Mouse (Mus musculus) adrenal gland, adult 8-10 months (tissue): ENCODE results near the gene Mamdc2. TPM values are rescaled to one million over a fixed set of nuclear protein-coding genes. Genes with fewer than 3 reads are reported as not detected.
"Not testable (repeated sequence)": the region's sequence is repeated elsewhere in the genome, so short reads cannot be mapped to it uniquely, and the experiment has no call there.

ENCODE experiments used
- DNase-seq: peaks from one replicate; pipeline ENCODE4 v3.0.0; 2022
- total RNA-seq, 4 experiments: library from RNA; stranded (reverse); gene quantifications; 2 replicates each; pipeline ENCODE4 v1.2.4; 2022

The Mamdc2 gene
- total RNA-seq = 1 to 10 TPM; 2.4 to 3.5 (median 3.0) TPM

DNA sequence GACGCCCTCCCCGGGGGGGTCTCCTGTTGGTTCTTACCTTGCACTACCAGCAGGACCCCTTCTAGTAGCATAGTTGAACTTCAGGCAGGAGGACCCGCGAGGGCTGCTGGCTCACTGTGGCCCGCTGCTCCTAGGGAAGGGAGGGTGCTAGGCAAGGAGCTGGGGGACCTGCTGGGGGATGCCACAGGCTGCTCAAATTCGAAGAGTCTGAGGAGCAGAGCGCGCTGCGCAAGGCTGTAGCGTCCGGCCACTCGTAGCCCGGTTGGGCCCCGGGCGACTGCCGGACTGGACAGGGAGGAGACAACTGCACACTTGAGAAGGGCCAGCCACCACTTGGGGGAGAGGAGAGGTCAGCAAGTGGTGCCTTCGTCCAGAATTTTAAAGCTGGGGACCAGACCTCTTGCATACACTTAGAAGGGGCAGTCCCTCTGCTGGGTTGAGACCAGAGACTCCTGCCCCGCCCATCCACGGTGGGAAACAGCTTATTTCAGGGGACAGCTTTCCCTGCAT lies at the start of gene Mamdc2:
Gene Mamdc2 (minus strand): TSS at position 455 of the 510 bp plus-strand sequence.
- peak; percentile 1 for DNase-seq

DNA sequence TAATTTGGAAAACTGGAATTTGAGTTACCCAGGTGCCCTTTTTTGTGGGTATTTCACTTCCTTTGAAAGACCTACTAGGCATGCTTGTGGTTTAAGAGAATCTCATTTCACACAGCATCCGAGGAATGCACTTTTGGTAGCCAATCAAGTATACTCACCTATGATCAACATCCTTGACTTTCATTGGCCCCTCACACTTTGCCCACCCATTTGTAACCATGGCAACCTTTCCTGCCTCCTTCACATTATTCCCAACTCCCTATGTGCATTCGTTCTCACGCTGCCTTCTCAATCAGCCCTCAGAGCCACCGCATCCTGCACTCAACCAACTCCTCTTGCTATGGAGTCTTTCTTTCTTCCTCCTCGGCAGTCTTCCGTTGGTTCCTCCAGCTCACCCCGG lies 49.8 kb upstream of the Mamdc2 start:
- DNase-seq = no peak

DNA sequence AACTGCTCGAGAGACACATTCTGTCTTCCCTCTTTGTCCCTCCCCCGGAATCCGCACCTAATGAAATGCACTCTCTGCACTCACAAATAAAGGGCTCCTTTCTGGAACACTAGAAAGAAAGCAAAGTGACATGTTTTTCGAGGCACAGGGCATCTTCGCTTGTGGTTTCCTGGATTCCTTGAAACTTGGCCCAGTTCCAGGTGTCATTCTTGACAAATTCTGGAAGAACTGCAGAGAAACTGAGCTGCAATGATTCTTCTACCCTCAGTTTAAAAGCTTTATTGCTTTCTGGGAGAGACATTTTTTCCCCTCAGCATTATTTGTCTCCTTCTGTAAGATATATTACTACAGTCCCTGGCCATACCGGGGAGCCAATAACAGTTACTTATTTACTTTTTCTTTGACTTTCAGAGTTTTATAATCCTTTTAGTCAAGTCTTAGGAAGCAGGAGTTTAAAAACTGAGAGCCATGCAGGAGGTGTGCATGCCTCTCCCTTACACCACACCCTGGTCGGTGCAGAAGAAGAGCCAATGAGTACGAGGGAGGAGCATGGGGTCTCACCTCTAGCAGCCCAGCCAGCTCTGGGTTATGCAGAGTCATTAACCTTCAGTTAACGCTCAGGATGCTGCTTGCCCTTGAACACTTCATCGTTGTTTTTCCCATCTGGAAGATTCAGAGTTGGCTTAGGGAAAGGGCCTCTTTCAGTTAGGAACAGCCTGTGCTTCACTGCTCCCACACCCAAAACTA lies 49.1 kb upstream of the Mamdc2 start:
- DNase-seq = no peak

GRCm38 (mm10) chr19:23496536-23496935 lies 48.3 kb upstream of the Mamdc2 start:
- DNase-seq = no peak

GRCm38 (mm10) chr19:23492663-23493062 lies 44.4 kb upstream of the Mamdc2 start:
- no peak for DNase-seq

- not testable (repeated sequence) for DNase-seq
These were observed 42.5 kb upstream of the Mamdc2 start for GRCm38 (mm10) chr19:23490703-23491102.

DNA sequence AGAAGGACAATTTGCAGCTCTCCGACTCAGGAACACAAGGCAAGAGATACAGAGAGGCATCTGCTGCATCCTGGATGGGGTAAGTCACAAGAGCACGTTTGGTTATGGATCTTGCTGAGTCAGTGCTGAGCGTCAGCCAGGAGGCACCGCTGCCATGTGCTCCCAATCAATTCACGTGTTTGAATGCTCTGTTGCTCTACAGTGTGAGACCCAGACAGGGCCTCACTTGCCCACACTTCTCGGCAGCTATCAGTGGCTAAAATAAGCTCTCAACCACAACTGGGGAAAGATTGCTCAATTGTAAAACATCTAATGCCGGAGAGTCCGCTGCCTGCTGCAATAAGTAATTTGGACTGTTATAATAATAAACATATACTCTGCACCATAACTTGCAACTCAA lies 41.5 kb upstream of the Mamdc2 start:
- no peak for DNase-seq

- no peak for DNase-seq
These were observed 39.2 kb upstream of the Mamdc2 start for GRCm38 (mm10) chr19:23487421-23487820.

- DNase-seq = no peak
These were observed 38.5 kb upstream of the Mamdc2 start for GRCm38 (mm10) chr19:23486631-23487270.

GRCm38 (mm10) chr19:23485940-23486600 lies 37.8 kb upstream of the Mamdc2 start:
- DNase-seq = no peak

DNA sequence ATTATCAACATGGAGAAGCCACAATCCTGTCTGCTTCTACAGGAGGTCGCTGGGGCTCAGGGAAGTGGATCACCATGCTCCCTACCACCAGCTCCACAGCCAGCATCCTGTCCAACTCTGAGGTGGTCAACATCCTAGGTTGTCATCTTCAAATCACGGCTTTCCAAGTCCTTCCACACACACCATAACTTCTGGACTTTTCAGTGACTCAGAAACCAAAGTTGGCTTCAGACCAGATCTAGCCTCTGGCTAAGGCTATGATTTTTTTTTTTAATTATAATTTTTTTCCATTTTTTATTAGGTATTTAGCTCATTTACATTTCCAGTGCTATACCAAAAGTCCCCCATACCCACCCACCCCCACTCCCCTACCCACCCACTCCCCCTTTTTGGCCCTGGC lies 34.3 kb upstream of the Mamdc2 start:
- DNase-seq = not testable (repeated sequence)

DNA sequence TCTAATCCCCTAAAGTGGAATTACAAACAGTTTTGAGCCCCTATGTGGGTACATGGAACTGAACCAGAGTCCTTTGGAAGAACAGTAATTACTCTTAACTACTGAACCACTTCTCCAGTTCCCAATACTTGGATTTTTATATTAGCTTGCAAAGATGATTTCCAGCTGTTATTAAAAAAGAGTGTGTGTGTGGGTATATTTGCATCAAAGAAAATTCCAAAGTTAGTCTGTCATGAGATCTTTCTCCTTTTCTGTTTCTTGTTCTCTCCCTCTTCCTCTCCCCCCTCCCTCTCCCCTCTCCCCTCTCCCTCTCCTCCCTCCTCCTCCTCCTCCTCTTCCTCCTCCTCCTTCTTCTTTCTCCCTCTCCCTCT lies 31.3 kb upstream of the Mamdc2 start:
- DNase-seq = no peak

GRCm38 (mm10) chr19:23478895-23479596 lies 30.8 kb upstream of the Mamdc2 start:
- DNase-seq = no peak

GRCm38 (mm10) chr19:23477826-23478225 lies 29.6 kb upstream of the Mamdc2 start:
- no peak for DNase-seq

DNA sequence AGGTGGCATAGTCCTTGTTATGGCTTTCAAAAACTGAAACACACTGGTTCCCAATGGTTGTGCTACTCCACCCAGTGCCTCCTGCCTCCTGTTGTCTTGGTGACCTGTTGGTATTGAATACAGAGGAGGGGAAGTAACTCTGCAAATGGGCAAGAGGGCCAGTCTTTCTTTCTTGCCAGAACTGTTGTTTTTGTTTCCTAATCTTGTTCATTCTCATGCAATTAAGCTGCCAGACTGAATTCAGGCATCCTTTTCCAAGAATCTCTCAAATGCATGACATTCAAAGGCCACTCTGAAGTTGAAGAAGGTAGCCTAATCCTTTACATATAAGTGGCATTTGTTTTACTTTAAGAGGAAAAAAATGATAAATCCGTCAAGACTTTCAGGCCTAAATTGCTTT lies 19.6 kb upstream of the Mamdc2 start:
- no peak for DNase-seq

DNA sequence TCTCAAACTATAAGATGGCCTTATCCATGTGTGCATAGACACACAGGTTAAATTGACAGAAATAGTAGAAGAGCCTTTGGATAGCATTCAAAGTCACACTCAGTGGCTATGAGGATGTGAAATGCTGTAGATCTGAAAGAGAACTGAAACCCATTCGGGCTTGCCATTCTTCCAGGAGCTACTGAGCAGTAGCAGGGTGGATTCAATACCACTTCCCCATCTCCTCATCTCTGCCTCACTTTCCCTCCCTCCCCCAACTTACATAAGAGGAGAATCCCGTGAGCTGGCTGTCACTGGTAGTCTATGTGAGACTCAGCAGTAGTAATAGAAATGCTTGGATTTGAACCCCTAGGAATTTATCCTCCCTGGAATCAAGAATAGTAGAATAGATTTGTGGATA lies 18.8 kb upstream of the Mamdc2 start:
- no peak for DNase-seq

GRCm38 (mm10) chr19:23457492-23457891 lies 9.2 kb upstream of the Mamdc2 start:
- no peak for DNase-seq

GRCm38 (mm10) chr19:23451361-23451760 lies 3.1 kb upstream of the Mamdc2 start:
- no peak for DNase-seq

DNA sequence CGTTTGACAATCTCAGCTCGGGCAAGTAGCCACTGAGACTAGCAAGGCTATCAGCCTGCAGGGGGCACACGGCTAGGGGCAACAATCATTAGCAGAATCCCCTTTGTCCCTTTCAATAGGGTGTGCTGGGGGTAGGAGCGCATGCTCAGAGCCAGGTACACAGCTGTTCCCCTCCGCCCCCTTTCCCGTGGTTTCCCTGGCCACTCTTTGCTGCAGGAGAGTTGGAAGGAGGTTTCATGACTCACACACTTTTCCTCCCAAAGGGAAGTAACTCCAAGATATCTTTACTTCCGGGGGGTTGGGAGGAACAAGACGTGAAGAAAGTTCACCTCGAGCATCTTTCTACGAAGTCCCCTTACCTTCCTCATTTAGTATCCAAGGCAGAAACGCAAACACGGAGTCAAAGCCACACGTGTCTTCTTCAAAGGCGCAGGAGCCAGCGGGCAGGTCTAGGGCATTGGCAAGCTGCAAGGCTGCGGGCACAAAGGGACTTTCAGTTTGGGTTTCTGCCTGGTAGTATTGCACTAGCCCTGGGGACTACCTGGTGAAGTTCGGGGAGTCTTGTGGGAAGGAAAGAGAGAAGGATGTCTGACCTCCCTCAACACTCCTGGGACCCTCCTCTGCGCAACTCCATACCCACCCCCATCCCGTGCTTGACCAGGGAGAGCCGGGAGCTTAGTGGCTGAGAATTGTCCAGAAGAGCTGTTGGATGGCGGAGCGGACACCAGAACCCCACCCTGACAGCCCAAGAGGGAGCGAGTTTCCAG lies 838 bp downstream of the Mamdc2 start:
- peak; percentile 5 for DNase-seq

DNA sequence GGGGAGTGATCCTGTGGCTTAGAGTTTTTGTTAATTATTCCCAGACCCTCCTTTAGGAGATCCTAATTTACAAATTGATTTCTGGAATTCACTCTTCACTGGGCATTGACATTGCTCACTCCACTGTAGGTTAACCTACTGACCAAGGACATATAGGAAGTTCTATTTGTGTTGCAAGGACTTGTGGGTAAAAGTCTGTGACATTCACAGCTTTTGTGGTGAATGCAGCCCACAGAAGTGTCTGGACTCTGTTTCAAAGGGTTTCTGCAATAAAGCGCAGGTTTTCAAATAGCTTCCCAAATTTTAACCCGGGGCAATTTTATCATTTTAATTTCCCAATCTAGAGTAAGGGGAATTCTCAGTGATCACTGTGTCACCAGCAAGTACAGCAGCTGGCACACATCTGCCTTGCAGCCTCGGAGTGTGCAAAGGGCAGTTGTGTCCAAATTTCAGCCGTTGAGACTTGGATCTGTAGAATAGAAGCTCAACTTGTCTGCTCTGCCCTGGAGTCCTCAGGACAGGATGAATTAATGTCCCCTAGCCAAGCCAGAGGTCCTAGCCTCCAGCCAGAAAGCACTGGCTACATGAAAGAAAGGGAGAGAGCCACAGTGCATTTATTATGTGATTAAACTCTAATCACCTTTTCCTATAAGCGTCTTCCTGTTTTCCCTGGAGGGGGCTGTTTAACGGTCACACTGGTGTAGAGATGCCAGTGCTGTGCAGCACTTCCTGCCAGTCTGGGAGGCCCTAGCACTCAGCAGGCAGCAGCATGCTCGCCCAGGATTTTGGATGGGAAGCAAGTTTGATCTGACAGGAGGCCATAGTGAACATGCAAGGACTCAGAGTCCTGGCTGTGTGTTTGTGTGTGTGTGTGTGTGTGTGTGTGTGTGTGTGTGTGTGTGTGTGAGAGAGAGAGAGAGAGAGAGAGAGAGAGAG lies 3.1 kb downstream of the Mamdc2 start:
- no peak for DNase-seq

DNA sequence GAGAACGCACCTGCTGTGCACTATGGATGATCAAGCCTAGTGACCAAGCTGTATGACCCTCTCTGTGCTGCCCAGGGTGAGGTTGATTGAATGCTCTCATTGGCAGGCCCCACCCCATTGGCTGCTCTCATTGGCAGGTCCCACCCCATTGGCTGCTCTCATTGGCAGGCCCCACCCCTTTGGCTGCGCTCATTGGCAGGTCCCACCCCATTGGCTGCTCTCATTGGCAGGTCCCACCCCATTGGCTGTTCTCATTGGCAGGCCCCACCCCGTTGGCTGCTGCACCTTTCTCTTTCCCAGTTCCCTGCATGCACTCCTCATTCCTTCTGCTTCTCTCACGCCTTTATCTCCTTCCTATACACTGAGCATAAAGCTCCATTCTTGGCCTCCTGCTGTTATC lies 12.5 kb downstream of the Mamdc2 start:
- no peak for DNase-seq
